Mouse (Mus musculus): ENCODE data around the gene Aplp2. TPM values are rescaled to one million over a fixed set of nuclear protein-coding genes. Genes with fewer than 3 reads are reported as not detected.

Aplp2 gene
- polyA plus RNA-seq, 1 experiment from 2014 or later = 219 TPM

DNA sequence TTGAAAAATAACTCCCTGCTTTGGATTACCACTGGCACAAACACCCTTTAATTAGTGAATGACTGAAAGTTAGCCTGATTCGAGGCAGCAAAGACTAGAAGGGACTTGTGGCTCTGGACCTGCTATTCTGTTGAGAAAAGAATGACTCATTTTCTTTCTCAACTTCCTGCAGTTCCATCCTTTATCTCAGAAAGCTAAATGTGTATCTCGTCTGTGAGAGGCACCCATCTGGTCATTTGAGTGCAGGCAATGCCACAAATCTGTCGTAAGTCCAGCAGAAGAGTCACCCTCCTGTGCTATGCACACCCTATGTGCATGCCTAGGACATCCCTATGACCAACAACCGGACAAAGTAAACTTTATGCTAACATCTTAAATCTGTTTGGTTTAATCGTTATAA, 78.5 kb downstream of the Aplp2 start:
- Histone ChIP-seq H3K36me3 (no peaks in the 10 kb centered on the region), H3K4me1 (peaks cover 19% of the 10 kb centered on the region), H3K9me3 (no peaks in the 10 kb centered on the region), H3K27ac (no peak overlapping the region), H3K27me3 (peaks cover 56% of the 10 kb centered on the region), H3K4me2 (no peak overlapping the region), H3K9ac (no peak overlapping the region), H3K4me3 (no peak overlapping the region)
- no peak for ATAC-seq (ENCODE audit: insufficient number of reproducible peaks, low FRiP score, low TSS enrichment, low read depth)
- 68% methylated on average over 5 of the region's 5 CpGs for WGBS

DNA sequence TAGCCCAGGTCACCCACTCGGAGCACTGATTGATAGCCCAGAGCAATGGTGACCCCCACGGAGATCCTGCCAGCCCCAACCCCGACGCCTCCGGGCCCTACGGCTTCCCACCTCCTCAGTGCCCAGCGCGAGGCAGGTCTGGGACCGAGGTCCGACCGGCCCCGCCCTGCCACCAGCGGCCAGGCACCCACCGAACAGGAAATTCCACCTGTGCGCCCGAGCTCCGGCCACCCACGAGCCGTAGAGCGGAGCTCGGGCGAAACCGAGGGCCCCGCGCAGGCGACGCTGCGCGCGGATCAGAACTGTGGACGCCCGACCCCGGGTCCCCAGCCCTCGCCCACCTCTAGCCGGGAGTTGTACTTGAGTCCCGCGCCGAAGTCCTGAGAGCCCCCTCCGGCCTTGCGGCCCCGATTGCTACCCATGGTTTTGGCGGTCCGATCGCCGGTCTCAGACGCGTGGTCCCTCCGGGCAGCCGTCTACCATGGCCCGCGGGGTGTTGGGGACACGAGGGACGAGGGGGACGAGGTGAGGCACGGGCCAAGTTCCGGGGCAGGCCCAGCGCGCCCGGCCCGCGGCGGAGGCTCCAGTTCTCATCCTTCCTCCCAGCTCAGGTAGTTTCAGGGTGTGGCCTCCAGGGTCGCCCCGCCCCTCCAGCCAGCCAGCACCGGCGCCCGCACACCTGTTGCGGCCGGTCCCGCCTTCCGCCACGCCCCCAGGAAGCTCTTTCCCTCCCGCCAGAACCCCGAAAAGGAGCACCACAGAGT, 80.2 kb downstream of the Aplp2 start, which contains the start of gene St14:
Gene St14, minus strand, starts transcription at position 649 of the 764 bp plus-strand sequence.
- WGBS = under 1% methylated on average over 72 of the region's 74 CpGs
- Histone ChIP-seq H3K9me3 (no peaks in the 10 kb centered on the region), H3K4me1 (peaks cover 19% of the 10 kb centered on the region), H3K4me2 (peak within 1 kb of the TSS; percentile 86), H3K4me3 (peak within 1 kb of the TSS; percentile 50), H3K27me3 (peaks cover 56% of the 10 kb centered on the region), H3K9ac (peak within 1 kb of the TSS; percentile 18; the same call in 1 of the 2 replicates), H3K36me3 (no peaks in the 10 kb centered on the region), H3K27ac (no peak within 1 kb of the TSS)
- no peak for ATAC-seq (ENCODE audit: insufficient number of reproducible peaks, low FRiP score, low TSS enrichment, low read depth)

DNA sequence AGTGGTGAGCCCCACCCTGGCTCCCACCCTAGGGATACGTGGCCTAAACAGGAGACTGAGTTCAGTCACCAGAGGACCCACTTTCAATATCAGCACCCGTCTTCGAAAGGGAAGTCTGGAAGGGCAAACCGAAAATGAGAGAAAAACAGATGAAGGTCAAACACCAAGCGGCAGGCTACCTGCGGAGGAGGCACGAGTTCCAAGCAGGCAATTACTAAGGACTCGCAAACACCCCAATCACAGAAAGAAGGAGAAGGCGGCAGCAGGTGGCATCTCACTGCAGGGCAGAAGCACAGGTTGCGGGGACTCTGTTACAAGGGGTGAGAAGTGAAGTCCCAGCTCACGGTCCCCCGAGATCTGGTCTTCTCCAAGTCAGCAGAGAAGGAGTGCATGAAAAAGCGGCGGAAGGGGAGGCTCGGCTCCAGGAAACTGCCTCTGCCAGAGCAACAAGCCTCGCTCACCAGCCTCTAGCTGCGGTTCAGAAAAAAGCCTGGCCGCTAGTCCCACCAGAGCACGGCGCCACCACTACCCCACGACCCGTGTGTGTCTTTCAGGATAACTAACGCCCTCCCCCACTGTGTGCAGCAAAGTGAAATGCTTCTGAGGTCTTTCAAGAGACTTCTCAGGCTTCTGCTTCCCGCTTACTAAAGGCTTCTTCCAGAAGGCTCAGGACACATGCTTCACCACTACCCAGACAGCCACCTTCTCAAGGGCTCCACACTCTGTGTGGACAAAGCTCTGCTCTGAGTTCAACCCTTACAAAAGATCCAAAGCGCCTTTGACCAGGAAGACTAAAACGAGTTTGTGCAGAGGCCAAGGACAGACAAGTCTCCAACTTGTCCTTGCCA, 81.0 kb downstream of the Aplp2 start:
- H3K4me1 ChIP-seq = peaks cover 19% of the 10 kb centered on the region
- H3K9me3 ChIP-seq = no peaks in the 10 kb centered on the region
- 7% methylated on average over 26 of the region's 26 CpGs for WGBS
- 0 out of 2 replicates have a peak overlapping the region, but pooled peaks have one; percentile 18 for H3K9ac ChIP-seq
- no peaks in the 10 kb centered on the region for H3K36me3 ChIP-seq
- H3K4me2 ChIP-seq = peak overlapping the region; percentile 86
- H3K27me3 ChIP-seq = peaks cover 56% of the 10 kb centered on the region
- no peak; the same call in 1 of the 2 replicates for ATAC-seq (ENCODE audit: insufficient number of reproducible peaks, low FRiP score, low TSS enrichment, low read depth)
- H3K4me3 ChIP-seq = peak overlapping the region; percentile 50
- no peak overlapping the region for H3K27ac ChIP-seq

DNA sequence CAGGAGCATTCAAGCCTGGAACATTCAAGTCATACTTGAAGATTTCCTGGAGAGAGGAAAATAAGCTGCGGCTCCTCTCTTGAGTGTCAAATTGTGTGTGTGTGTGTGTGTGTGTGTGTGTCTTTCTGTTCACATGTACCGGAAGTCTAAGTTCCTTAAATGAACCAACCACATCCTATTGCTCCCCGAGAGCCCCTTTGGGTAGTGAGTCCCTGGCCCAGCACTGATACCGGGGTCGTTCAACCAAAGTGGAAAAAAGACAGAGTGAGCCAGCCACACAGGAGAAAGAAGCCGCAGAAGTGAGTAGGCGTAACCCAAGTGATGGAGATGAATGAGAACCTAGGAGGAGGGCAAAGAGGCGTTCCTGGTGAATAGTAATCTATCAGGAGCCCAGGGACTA, 81.7 kb downstream of the Aplp2 start:
- Histone ChIP-seq H3K36me3 (no peaks in the 10 kb centered on the region), H3K9me3 (no peaks in the 10 kb centered on the region), H3K27ac (no peak overlapping the region), H3K4me1 (peaks cover 19% of the 10 kb centered on the region), H3K27me3 (peaks cover 56% of the 10 kb centered on the region), H3K4me3 (no peak overlapping the region), H3K4me2 (peak overlapping the region; percentile 86), H3K9ac (no peak overlapping the region)
- 54% methylated on average over 8 of the region's 8 CpGs for WGBS
- ATAC-seq (ENCODE audit: insufficient number of reproducible peaks, low FRiP score, low TSS enrichment, low read depth) = no peak

DNA sequence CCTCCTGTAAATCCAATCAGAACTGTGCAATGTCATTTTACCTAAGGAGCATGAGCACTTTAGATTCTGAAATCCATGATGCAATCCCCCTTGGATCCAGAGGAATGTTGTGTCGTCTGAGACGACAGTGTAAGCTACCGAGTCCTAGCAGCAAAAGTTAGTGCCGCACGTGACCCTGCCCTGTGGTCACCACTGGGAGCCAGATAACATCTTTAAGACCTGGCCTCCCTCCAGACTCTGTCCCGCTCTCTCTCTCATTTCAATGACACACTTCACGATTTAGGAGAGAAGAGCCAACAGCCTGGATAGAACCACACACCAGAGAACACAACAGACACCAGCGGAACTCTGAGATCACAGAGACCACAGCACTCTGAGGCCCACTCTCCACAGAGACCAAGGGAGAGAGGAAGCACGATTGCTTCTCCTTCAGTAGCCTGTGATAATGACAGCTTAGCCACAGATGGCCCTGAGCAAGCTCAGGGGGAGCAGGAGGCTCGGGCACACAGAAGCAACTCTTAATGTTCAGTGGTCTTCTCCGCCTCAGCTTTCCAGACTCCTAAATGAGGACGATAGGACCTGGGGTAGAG, 83.6 kb downstream of the Aplp2 start:
- WGBS = 74% methylated on average over 12 of the region's 12 CpGs
- Histone ChIP-seq H3K27ac (no peak overlapping the region), H3K4me1 (peaks cover 19% of the 10 kb centered on the region), H3K36me3 (no peaks in the 10 kb centered on the region), H3K9me3 (no peaks in the 10 kb centered on the region), H3K27me3 (peaks cover 48% of the 10 kb centered on the region), H3K9ac (no peak overlapping the region), H3K4me2 (no peak overlapping the region), H3K4me3 (no peak overlapping the region)
- no peak for ATAC-seq (ENCODE audit: insufficient number of reproducible peaks, low FRiP score, low TSS enrichment, low read depth)

DNA sequence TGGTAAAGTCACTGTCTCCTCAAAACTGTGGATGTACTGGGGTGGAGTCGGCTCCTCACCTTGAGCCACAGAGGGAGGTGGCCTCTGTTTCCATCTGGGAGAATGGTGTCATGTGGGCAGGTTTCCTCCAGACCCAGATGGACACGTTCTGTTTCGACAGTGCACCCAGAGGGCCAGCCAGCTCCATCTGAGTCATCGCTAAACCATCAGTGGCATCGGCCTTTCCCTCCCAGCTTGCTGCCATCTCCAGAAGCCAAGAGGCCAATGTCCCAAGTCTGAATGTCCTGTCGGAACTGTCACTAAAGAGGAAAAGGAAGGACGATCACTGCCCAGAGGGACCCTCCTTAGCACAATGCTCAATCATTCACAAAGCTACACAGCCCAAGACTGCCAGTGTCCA, 85.5 kb downstream of the Aplp2 start:
- no peak overlapping the region for H3K4me2 ChIP-seq
- no peak overlapping the region for H3K9ac ChIP-seq
- no peak for ATAC-seq (ENCODE audit: insufficient number of reproducible peaks, low FRiP score, low TSS enrichment, low read depth)
- H3K4me3 ChIP-seq = no peak overlapping the region
- H3K27me3 ChIP-seq = peaks cover 29% of the 10 kb centered on the region
- no peaks in the 10 kb centered on the region for H3K9me3 ChIP-seq
- no peak overlapping the region for H3K27ac ChIP-seq
- H3K36me3 ChIP-seq = no peaks in the 10 kb centered on the region
- peaks cover 9% of the 10 kb centered on the region for H3K4me1 ChIP-seq
- WGBS = 84% methylated on average over 7 of the region's 7 CpGs

DNA sequence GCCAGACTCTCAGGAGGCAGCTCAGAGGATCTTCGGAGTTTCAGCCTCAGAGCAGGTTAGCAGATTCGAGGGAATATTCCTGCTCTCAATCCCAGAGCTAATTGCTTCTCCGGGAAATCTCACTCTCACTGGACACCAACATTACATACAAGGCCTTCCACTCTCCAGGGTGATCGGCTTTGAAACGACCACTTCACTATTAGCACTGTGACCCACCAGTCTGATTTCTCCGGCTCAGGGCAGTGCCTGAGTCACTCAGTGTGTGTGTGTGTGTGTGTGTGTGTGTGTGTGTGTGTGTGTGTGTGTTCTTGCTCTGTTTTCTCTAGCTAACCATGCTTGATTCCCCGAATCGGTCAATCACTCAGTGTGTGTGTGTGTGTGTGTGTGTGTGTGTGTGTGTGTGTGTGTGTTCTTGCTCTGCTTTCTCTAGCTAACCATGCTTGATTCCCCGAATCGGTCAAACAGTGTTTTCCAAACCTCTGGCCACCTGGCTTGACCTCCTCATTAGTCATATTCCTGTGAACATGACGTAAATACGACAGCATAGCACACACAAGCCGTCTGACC, 89.1 kb downstream of the Aplp2 start:
- ATAC-seq (ENCODE audit: insufficient number of reproducible peaks, low FRiP score, low TSS enrichment, low read depth) = no peak

DNA sequence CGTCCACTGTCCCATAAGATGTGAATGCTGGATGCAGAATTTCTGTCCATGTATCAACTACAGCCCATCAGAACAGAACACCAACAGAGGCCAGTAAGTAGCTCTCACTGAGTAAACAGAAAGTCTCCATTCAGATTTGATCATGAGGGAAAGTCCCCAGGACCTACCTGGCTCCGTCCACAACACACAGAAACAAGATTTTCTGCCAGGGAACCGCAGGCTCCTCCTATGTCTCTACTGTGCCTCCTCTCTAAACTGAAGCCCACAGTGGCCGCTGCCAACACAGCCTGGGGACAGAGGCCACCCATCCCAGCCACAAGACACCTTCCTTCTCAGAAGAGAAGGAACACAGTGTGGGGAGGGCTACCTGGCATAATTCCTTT, 91.1 kb downstream of the Aplp2 start:
- Histone ChIP-seq H3K27me3 (no peaks in the 10 kb centered on the region), H3K4me2 (no peak overlapping the region), H3K4me3 (no peak overlapping the region), H3K9me3 (no peaks in the 10 kb centered on the region), H3K9ac (no peak overlapping the region), H3K4me1 (peaks cover 22% of the 10 kb centered on the region), H3K27ac (no peak overlapping the region), H3K36me3 (no peaks in the 10 kb centered on the region)
- WGBS = 47% methylated on average over 4 of the region's 4 CpGs
- ATAC-seq (ENCODE audit: insufficient number of reproducible peaks, low FRiP score, low TSS enrichment, low read depth) = no peak

More for the DNA sequence above, 89.1 kb downstream of the Aplp2 start:
- Histone ChIP-seq H3K36me3 (no peaks in the 10 kb centered on the region), H3K9me3 (no peaks in the 10 kb centered on the region), H3K27me3 (no peaks in the 10 kb centered on the region), H3K4me3 (no peak overlapping the region), H3K27ac (no peak overlapping the region), H3K9ac (no peak overlapping the region), H3K4me2 (no peak overlapping the region), H3K4me1 (peaks cover 22% of the 10 kb centered on the region)
- 51% methylated on average over 13 of the region's 13 CpGs for WGBS

DNA sequence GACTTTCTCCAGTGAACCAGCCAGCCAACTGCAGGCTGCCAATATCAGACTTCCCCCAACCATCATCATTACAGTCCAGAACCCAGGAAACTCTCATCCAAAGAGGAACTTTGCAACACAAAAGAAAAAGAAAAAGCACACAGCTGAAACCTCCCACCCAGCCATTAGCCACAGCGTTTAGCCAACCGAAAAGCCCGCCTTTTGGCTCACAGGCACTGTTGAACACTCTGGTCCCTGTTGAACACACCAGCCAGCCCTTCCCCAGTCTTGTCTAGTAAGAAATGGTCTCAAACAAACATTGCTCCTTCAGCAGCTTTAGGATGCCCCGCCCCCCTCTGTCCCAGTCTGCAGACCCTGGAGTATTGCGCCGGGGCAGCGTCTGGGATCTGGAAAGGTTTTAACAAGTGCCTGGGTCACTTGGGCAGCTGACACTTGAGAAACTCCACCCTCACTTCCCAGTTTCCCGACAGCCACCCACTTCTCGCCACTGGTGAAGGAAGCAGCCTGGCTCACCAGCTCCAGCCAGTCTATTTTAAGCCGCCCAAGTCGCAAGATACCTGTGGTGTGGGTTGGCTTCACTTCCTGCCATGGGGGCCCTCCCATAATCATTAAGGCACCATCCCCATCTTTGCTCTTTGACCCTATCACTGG, 91.6 kb downstream of the Aplp2 start:
- H3K4me3 ChIP-seq = no peak overlapping the region
- no peak overlapping the region for H3K4me2 ChIP-seq
- H3K9me3 ChIP-seq = no peaks in the 10 kb centered on the region
- H3K4me1 ChIP-seq = peaks cover 22% of the 10 kb centered on the region
- WGBS = 39% methylated on average over 11 of the region's 11 CpGs
- H3K9ac ChIP-seq = no peak overlapping the region
- ATAC-seq (ENCODE audit: insufficient number of reproducible peaks, low FRiP score, low TSS enrichment, low read depth) = no peak
- no peaks in the 10 kb centered on the region for H3K27me3 ChIP-seq
- no peaks in the 10 kb centered on the region for H3K36me3 ChIP-seq
- H3K27ac ChIP-seq = no peak overlapping the region

DNA sequence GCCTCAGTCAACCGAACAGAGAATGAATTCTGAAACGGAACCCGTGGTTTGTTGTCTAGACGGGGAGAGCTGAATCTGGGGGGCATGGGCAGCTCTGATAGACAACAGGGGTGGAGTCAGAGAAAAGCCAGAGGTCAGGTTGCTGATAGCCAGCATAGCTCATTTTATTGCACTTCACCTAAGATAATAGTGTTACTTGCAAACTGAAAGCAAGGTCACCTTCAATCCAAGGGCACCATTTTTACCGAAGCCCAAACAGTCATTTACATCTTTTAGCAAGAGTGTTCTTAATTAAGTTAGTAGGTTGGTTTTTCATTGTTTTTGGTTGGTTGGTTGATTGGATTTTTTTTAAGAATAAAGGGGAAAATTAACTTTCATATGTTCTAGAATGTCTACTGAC, 92.2 kb downstream of the Aplp2 start:
- no peak overlapping the region for H3K9ac ChIP-seq
- H3K27me3 ChIP-seq = no peaks in the 10 kb centered on the region
- 70% methylated on average over 5 of the region's 5 CpGs for WGBS
- no peak for ATAC-seq (ENCODE audit: insufficient number of reproducible peaks, low FRiP score, low TSS enrichment, low read depth)
- no peaks in the 10 kb centered on the region for H3K36me3 ChIP-seq
- no peak overlapping the region for H3K4me3 ChIP-seq
- H3K27ac ChIP-seq = no peak overlapping the region
- peaks cover 22% of the 10 kb centered on the region for H3K4me1 ChIP-seq
- no peak overlapping the region for H3K4me2 ChIP-seq
- H3K9me3 ChIP-seq = no peaks in the 10 kb centered on the region

DNA sequence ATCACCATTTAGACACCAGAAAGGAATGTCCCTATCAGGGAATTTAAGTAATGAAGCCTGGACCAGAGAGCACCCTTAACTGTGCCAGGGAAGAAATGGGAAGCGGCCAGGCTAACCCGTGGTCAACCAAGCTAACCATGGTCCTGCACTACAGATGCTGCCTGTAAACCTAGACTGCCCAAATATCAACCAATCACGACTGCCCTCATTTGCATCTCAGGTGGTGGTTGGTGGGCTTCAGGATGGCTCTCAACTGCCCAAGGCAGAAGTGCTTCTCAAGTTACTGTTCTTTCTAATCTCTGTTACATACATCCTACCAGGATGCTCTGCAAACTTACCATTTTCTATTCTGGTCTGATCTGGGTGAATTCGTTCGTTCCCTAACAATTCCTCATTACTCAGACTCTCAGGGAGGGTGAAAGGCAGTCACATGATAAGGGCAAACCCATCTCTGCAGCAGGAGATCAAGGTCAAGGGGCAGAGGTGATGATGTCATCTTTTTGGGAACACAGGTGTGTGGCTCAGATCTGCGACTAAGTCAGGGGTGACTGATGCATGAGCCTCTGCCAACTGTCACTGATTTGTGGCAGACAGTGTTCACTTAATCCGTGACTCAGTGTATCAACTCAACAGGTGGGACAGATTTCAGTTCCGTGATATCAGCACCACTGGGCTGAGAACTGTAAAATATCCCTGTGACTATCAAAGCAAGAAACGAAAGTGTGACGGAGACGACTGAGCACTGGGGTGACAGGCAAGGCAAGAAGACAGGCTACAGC, 92.9 kb downstream of the Aplp2 start:
- Histone ChIP-seq H3K4me3 (no peak overlapping the region), H3K27me3 (no peaks in the 10 kb centered on the region), H3K4me2 (no peak overlapping the region), H3K27ac (no peak overlapping the region), H3K36me3 (no peaks in the 10 kb centered on the region), H3K4me1 (peaks cover 22% of the 10 kb centered on the region), H3K9me3 (no peaks in the 10 kb centered on the region), H3K9ac (no peak overlapping the region)
- ATAC-seq (ENCODE audit: insufficient number of reproducible peaks, low FRiP score, low TSS enrichment, low read depth) = peak; percentile 63; the same call in 1 of the 2 replicates
- 28% methylated on average over 11 of the region's 11 CpGs for WGBS

Measured in limb, embryonic 15.5 days (tissue).